Mouse (Mus musculus) cerebellum, adult 2 months (tissue): ENCODE results near the gene Gnao1.

ENCODE experiments used
- CTCF ChIP-seq: fragments of 200-500 bp; IDR thresholded peaks from 2 replicates; pipeline ENCODE4 v1.5.1; 2011; ENCODE audit warnings: low read depth, mild to moderate bottlenecking, control low read depth, low read length, moderate library complexity, borderline replicate concordance; ENCODE audit not compliant: insufficient read depth
- POLR2A ChIP-seq: fragments of 200-500 bp; IDR thresholded peaks from 2 replicates; pipeline ENCODE4 v1.6.1; 2011; ENCODE audit warnings: low read length, control low read depth, borderline replicate concordance; ENCODE audit not compliant: insufficient read depth

GRCm38 (mm10) chr8:93989739-93990138 is 180.0 kb downstream of the Gnao1 start:
- TF ChIP-seq POLR2A, result no peak
- no peak for TF ChIP-seq CTCF
